Mouse (Mus musculus) intestine, embryonic 16.5 days (tissue): ENCODE measurements around the gene Sod2. TPM values are rescaled to one million over a fixed set of nuclear protein-coding genes. Genes with fewer than 3 reads are reported as not detected.
A peak's percentile ranks its signal among the peaks of the same experiment; 100 is the strongest.
"Not testable (repeated sequence)": the region's sequence is repeated elsewhere in the genome, so short reads cannot be mapped to it uniquely, and the experiment has no call there.

Experiments
- ATAC-seq: fragments of 200-750 bp; cut with Nextera tagmentation; 2 replicates; pipeline ENCODE4 v1.8.0; 2017; ENCODE audit warnings: moderate TSS enrichment, moderate library complexity
- H3K27ac ChIP-seq: fragments of 300-500 bp; sonication (generic); 2 replicates; pipeline ENCODE4 v1.5.1; 2014; ENCODE audit warnings: mild to moderate bottlenecking, low read length
- H3K27me3 ChIP-seq: fragments of 300-500 bp; sonication (generic); replicated peaks from 2 replicates; pipeline ENCODE4 v1.6.1; 2014; ENCODE audit warnings: low read length, control low read depth, mixed read lengths; ENCODE audit not compliant: control insufficient read depth, insufficient read depth
- H3K36me3 ChIP-seq: fragments of 300-500 bp; sonication (generic); 2 replicates; pipeline ENCODE4 v1.6.1; 2014; ENCODE audit warnings: low read length, control low read depth; ENCODE audit not compliant: control insufficient read depth, insufficient read depth
- H3K4me1 ChIP-seq: fragments of 300-500 bp; sonication (generic); 2 replicates; pipeline ENCODE4 v1.6.1; 2014; ENCODE audit warnings: low read length, control low read depth, mixed read lengths; ENCODE audit not compliant: control insufficient read depth, insufficient read depth
- H3K4me2 ChIP-seq: fragments of 300-500 bp; sonication (generic); 2 replicates; pipeline ENCODE4 v1.6.1; 2014; ENCODE audit warnings: low read depth, low read length, control low read depth
- H3K4me3 ChIP-seq: fragments of 300-500 bp; sonication (generic); 2 replicates; pipeline ENCODE4 v1.5.1; 2014; ENCODE audit warnings: mild to moderate bottlenecking, low read length
- H3K9ac ChIP-seq: fragments of 300-500 bp; sonication (generic); 2 replicates; pipeline ENCODE4 v1.6.1; 2014; ENCODE audit warnings: low read depth, low read length
- H3K9me3 ChIP-seq: fragments of 300-500 bp; sonication (generic); 2 replicates; pipeline ENCODE4 v1.6.1; 2016; ENCODE audit warnings: low read length, control low read depth; ENCODE audit not compliant: control insufficient read depth
- WGBS: fragments of 180-500 bp; shearing (Covaris S2); extraction: QIAGEN DNeasy Blood & Tissue Kit; methylation state at CpG from one replicate; pipeline ENCODE4 v1.1.7; 2014; 5-methylcytosine and 5-hydroxymethylcytosine counted together
- polyA plus RNA-seq: library from polyadenylated mRNA; unstranded; fragments of >200 nt; fragmentation: Nextera tagmentation; extraction: Ambion mirVana; gene quantifications from 2 replicates; pipeline ENCODE4 v1.2.1, GENCODE M21; 2015

Sod2 gene
- polyA plus RNA-seq, 1 experiment from 2014 or later: 196 TPM

- H3K4me2 ChIP-seq, H3K9me3 ChIP-seq, H3K27me3 ChIP-seq, H3K27ac ChIP-seq, H3K36me3 ChIP-seq, H3K9ac ChIP-seq, H3K4me3 ChIP-seq, ATAC-seq: not testable (repeated sequence)
- peaks cover 11% of the 10 kb centered on the region; the same call in 1 of the 2 replicates for H3K4me1 ChIP-seq
- WGBS: 68% methylated on average over 2 of the region's 2 CpGs
Measured at GRCm38 (mm10) chr17:13004436-13004835, 2.2 kb upstream of the Sod2 start.

- Histone ChIP-seq H3K36me3 (no peaks in the 10 kb centered on the region), H3K4me1 (peaks cover 11% of the 10 kb centered on the region; the same call in 1 of the 2 replicates), H3K9me3 (no peaks in the 10 kb centered on the region), H3K27me3 (no peaks in the 10 kb centered on the region), H3K9ac (no peak overlapping the region), H3K27ac (no peak overlapping the region), H3K4me3 (peak overlapping the region; percentile 85; the same call in 1 of the 2 replicates), H3K4me2 (peak overlapping the region; percentile 63)
- ATAC-seq: no peak
- 46% methylated on average over 5 of the region's 5 CpGs for WGBS
Measured at GRCm38 (mm10) chr17:13006984-13007383, 338 bp downstream of the Sod2 start.

- peaks cover 11% of the 10 kb centered on the region; the same call in 1 of the 2 replicates for H3K4me1 ChIP-seq
- peak overlapping the region; percentile 93 for H3K27ac ChIP-seq
- under 1% methylated on average over 74 of the region's 76 CpGs for WGBS
- no peaks in the 10 kb centered on the region for H3K27me3 ChIP-seq
- no peaks in the 10 kb centered on the region for H3K36me3 ChIP-seq
- H3K4me3 ChIP-seq: peak overlapping the region; percentile 85
- ATAC-seq: peak; percentile 99
- peak overlapping the region; percentile 63 for H3K4me2 ChIP-seq
- peak overlapping the region; percentile 81 for H3K9ac ChIP-seq
- no peaks in the 10 kb centered on the region for H3K9me3 ChIP-seq
Measured at GRCm38 (mm10) chr17:13007730-13008425, 1.2 kb downstream of the Sod2 start.

- no peak for ATAC-seq
- Histone ChIP-seq H3K36me3 (no peaks in the 10 kb centered on the region), H3K27ac (peak overlapping the region; percentile 93), H3K9me3 (no peaks in the 10 kb centered on the region), H3K4me3 (peak overlapping the region; percentile 85), H3K9ac (peak overlapping the region; percentile 81), H3K27me3 (no peaks in the 10 kb centered on the region), H3K4me1 (peaks cover 11% of the 10 kb centered on the region; the same call in 1 of the 2 replicates), H3K4me2 (peak overlapping the region; percentile 63)
- 3% methylated on average over 10 of the region's 10 CpGs for WGBS
Measured at GRCm38 (mm10) chr17:13008528-13008927, 1.9 kb downstream of the Sod2 start.

- no peaks in the 10 kb centered on the region for H3K9me3 ChIP-seq
- no peak overlapping the region for H3K27ac ChIP-seq
- no peaks in the 10 kb centered on the region for H3K36me3 ChIP-seq
- ATAC-seq: no peak
- H3K4me2 ChIP-seq: no peak overlapping the region
- H3K4me1 ChIP-seq: peaks cover 11% of the 10 kb centered on the region; the same call in 1 of the 2 replicates
- no peak overlapping the region for H3K4me3 ChIP-seq
- WGBS: 21% methylated on average over 3 of the region's 3 CpGs
- H3K9ac ChIP-seq: no peak overlapping the region
- H3K27me3 ChIP-seq: no peaks in the 10 kb centered on the region
Measured at GRCm38 (mm10) chr17:13009887-13010286, 3.2 kb downstream of the Sod2 start.

GRCm38 (mm10) chr17:13013316-13013715 is 6.7 kb downstream of the Sod2 start:
- no peak overlapping the region for H3K9ac ChIP-seq
- H3K4me1 ChIP-seq: peaks cover 6% of the 10 kb centered on the region; the same call in 1 of the 2 replicates
- H3K27me3 ChIP-seq: no peaks in the 10 kb centered on the region
- H3K9me3 ChIP-seq: no peaks in the 10 kb centered on the region
- peaks cover 5% of the 10 kb centered on the region; the same call in 1 of the 2 replicates for H3K36me3 ChIP-seq
- H3K27ac ChIP-seq: no peak overlapping the region
- no peak overlapping the region for H3K4me2 ChIP-seq
- 0 out of 2 replicates have a peak, but pooled peaks have one; percentile 36 for ATAC-seq
- WGBS: 78% methylated on average over 3 of the region's 3 CpGs
- no peak overlapping the region for H3K4me3 ChIP-seq

GRCm38 (mm10) chr17:13036627-13037192 is 30.1 kb downstream of the Sod2 start:
- H3K4me3 ChIP-seq, ATAC-seq, H3K27ac ChIP-seq, H3K4me2 ChIP-seq, H3K9me3 ChIP-seq, H3K36me3 ChIP-seq, H3K9ac ChIP-seq, H3K4me1 ChIP-seq, H3K27me3 ChIP-seq: not testable (repeated sequence)
- 88% methylated on average over 3 of the region's 12 CpGs for WGBS

GRCm38 (mm10) chr17:13043846-13044673 is 37.4 kb downstream of the Sod2 start:
- H3K4me2 ChIP-seq, H3K36me3 ChIP-seq, H3K9ac ChIP-seq, H3K4me1 ChIP-seq, H3K4me3 ChIP-seq, H3K9me3 ChIP-seq, H3K27ac ChIP-seq, H3K27me3 ChIP-seq: not testable (repeated sequence)
- peak; percentile 73 for ATAC-seq
- WGBS: 10% methylated on average over 3 of the region's 4 CpGs

- not testable (repeated sequence) for H3K36me3 ChIP-seq, H3K4me1 ChIP-seq, H3K9ac ChIP-seq, H3K4me2 ChIP-seq, H3K9me3 ChIP-seq, H3K27ac ChIP-seq, ATAC-seq, H3K4me3 ChIP-seq, H3K27me3 ChIP-seq
- WGBS: 100% methylated on average over 1 of the region's 8 CpGs
Measured at GRCm38 (mm10) chr17:13052124-13052813, 45.6 kb downstream of the Sod2 start, which contains the start of gene Gpr31b. Gene Gpr31b (minus strand): TSS chr17:13052296.
